Mouse (Mus musculus) olfactory bulb, adult 2 months (tissue): ENCODE results near the gene Zfp189. TPM values are rescaled to one million over a fixed set of nuclear protein-coding genes. Genes with fewer than 3 reads are reported as not detected.
"Not testable (repeated sequence)": the region's sequence is repeated elsewhere in the genome, so short reads cannot be mapped to it uniquely, and the experiment has no call there.

ENCODE experiments used
- H3K27ac ChIP-seq: fragments of 200-500 bp; 2 replicates; pipeline ENCODE4 v1.5.1; 2012; ENCODE audit warnings: low read depth, low read length; ENCODE audit not compliant: insufficient read depth
- H3K4me1 ChIP-seq: fragments of 200-500 bp; 2 replicates; pipeline ENCODE4 v1.6.1; 2012; ENCODE audit warnings: low read length; ENCODE audit not compliant: control insufficient read depth, insufficient read depth
- H3K4me3 ChIP-seq: fragments of 200-500 bp; 2 replicates; pipeline ENCODE4 v1.5.1; 2012; ENCODE audit warnings: mild to moderate bottlenecking, low read depth, low read length, moderate library complexity; ENCODE audit not compliant: insufficient read depth
- CTCF ChIP-seq: fragments of 200-500 bp; IDR thresholded peaks from 2 replicates; pipeline ENCODE4 v1.5.1; 2012; ENCODE audit warnings: low read depth, mild to moderate bottlenecking, low read length, moderate library complexity; ENCODE audit not compliant: insufficient read depth
- POLR2A ChIP-seq: fragments of 200-500 bp; IDR thresholded peaks from 2 replicates; pipeline ENCODE4 v1.6.1; 2012; ENCODE audit warnings: mild to moderate bottlenecking, low read depth, low read length, moderate library complexity; ENCODE audit not compliant: insufficient read depth
- WGBS: fragments of 180-500 bp; shearing (Covaris S2); methylation state at CpG from one replicate; pipeline ENCODE4 v1.1.7; 2018; 5-methylcytosine and 5-hydroxymethylcytosine counted together
- polyA plus RNA-seq: library from polyadenylated mRNA; stranded (reverse); fragments of >200 nt; gene quantifications from 2 replicates; pipeline ENCODE4 v1.2.4, GENCODE M21; 2012; ENCODE audit warnings: low replicate concordance; ENCODE audit not compliant: missing spikeins, insufficient read depth, insufficient read length

Gene Zfp189
- polyA plus RNA-seq, 1 experiment = not detected

DNA sequence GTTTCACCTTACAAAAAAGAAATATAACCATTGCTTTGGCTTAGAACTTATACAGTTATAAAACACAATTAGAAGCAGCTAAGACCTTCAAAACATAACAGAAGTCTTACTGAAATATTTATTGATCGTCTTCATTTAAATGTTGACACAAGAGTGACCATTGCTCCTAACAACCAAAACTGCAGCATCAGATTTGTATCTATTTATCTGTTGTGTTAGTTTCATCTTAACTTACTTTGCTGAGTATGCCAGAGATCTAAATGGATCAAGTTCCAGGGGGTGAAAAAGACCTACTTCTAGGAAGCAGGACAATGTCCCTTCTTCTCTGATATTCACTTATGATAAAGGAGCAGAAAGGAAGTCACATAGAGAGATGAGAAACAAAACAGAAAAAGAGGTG lies 17.4 kb upstream of the Zfp189 start:
- no peak overlapping the region for H3K4me3 ChIP-seq
- WGBS = 94% methylated on average over 1 of the region's 1 CpGs
- TF ChIP-seq CTCF (no peak), POLR2A (no peak)
- no peak overlapping the region for H3K27ac ChIP-seq
- H3K4me1 ChIP-seq = no peaks in the 10 kb centered on the region

DNA sequence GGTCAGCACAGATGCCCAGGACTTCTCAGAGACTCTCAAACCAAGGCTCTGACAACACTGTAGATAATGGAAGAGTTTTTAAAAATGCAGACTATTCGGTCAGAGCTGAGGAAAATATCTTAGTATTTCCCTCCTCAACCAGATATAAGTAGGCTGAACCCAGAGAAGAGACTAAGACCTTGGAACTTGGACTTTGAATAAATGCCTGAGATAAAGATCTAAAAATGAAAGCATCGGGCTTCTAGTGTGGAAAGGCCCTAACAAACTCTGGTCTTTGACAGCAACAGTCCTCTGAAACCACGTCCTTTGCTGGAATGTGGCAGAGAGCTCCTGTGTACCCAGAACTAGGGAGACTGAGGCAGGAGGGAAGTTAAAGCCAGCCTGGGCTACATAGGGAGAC lies 14.6 kb upstream of the Zfp189 start, which contains the start of gene Baat:
TSS of gene Baat (minus strand) at position 172 of the 400 bp plus-strand sequence.
- 89% methylated on average over 3 of the region's 3 CpGs for WGBS
- no peaks in the 10 kb centered on the region for H3K4me1 ChIP-seq
- TF ChIP-seq POLR2A (no peak), CTCF (no peak)
- no peak within 1 kb of the TSS for H3K27ac ChIP-seq
- H3K4me3 ChIP-seq = no peak within 1 kb of the TSS

DNA sequence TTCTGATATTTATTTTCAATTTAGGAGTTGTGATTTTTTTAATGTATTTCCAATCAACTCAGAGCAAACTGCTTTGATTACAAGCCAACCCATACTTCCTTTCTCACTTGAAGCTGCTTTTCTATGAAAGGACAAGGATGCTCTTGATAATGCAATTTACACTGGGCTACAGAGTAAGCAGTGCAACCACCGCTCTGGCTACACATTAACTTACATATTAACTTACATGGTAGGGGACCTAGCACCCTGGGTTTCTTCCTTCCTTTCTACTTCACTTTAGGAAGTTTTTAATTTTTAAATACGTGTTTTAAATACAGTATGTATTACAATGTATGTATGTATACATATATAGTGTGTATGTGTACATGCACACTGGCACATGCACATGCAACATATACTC lies 11.8 kb upstream of the Zfp189 start:
- WGBS = 99% methylated on average over 2 of the region's 2 CpGs
- no peak overlapping the region for H3K4me3 ChIP-seq
- no peaks in the 10 kb centered on the region for H3K4me1 ChIP-seq
- no peak for TF ChIP-seq CTCF
- no peak for TF ChIP-seq POLR2A
- no peak overlapping the region for H3K27ac ChIP-seq

DNA sequence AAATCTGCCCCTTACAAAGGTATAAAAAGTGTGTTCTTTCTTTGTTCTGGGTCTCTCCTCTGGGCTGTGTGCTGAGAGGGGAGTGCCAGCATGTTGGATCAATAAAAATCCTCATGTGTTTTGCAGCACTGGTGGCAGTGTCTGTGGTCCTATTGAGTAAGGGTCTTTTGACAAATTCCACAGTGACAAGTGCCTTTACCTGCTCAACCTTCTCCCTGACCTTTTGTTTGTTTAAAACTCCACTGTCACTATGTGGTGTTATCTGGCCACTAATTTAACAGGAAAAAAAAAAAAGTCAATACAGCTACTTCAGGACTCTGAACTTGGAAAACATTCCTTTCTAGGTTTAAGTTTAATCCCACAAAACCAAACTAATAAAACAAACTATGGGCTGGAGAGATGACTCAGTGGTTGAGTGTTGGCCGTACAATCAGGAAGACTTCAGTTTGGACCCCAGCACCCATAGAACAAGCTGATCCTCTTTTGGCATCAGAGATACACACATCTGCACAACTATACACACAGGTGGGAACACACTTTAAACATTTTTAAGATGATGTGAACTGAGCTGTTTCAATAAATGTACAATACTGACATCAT lies 10.6 kb upstream of the Zfp189 start:
- WGBS = 97% methylated on average over 1 of the region's 1 CpGs
- H3K4me1 ChIP-seq, H3K27ac ChIP-seq, H3K4me3 ChIP-seq: not testable (repeated sequence)

DNA sequence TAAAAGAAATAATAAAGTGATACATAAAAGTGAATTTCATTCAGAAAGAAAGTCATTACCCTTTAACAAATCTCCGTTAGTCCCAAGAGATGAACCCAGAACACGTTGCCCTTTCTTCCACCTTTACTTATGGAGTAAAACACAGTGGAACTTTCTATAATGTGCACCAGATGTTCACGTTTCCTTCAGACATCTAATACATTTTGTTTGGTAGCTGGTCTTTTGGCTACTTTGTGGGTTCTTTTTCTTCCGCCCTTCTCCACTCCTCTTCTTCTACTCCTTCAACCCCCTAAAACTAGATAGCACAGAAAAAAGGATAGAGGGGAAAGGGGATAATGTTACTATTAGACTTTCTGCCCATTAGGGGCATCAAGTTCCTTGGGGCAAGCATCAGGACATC lies 8.3 kb upstream of the Zfp189 start:
- Histone ChIP-seq H3K4me1 (no peaks in the 10 kb centered on the region), H3K4me3 (no peak overlapping the region), H3K27ac (no peak overlapping the region)
- WGBS = 92% methylated on average over 4 of the region's 4 CpGs
- no peak for TF ChIP-seq CTCF

GRCm38 (mm10) chr4:49514441-49514840 lies 6.5 kb upstream of the Zfp189 start:
- Histone ChIP-seq H3K4me3 (no peak overlapping the region), H3K27ac (no peak overlapping the region)
- 98% methylated on average over 6 of the region's 6 CpGs for WGBS

GRCm38 (mm10) chr4:49519476-49519875 lies 1.5 kb upstream of the Zfp189 start:
- 81% methylated on average over 5 of the region's 5 CpGs for WGBS
- TF ChIP-seq POLR2A = no peak
- TF ChIP-seq CTCF = no peak
- no peak overlapping the region for H3K27ac ChIP-seq
- H3K4me3 ChIP-seq = no peak overlapping the region
- peaks cover 9% of the 10 kb centered on the region for H3K4me1 ChIP-seq

More at GRCm38 (mm10) chr4:49514441-49514840, 6.5 kb upstream of the Zfp189 start:
- no peak for TF ChIP-seq CTCF
- no peak for TF ChIP-seq POLR2A
- peaks cover 4% of the 10 kb centered on the region; the same call in 1 of the 2 replicates for H3K4me1 ChIP-seq

GRCm38 (mm10) chr4:49521346-49521745 lies 370 bp downstream of the Zfp189 start:
- H3K4me1 ChIP-seq = peaks cover 9% of the 10 kb centered on the region
- no peak for TF ChIP-seq POLR2A
- TF ChIP-seq CTCF = no peak
- H3K4me3 ChIP-seq = peak overlapping the region; percentile 59
- 0% methylated on average over 17 of the region's 17 CpGs for WGBS
- no peak overlapping the region for H3K27ac ChIP-seq

GRCm38 (mm10) chr4:49522576-49522975 lies 1.6 kb downstream of the Zfp189 start:
- Histone ChIP-seq H3K4me3 (no peak overlapping the region; the same call in 1 of the 2 replicates), H3K27ac (no peak overlapping the region), H3K4me1 (peaks cover 9% of the 10 kb centered on the region)
- WGBS = 30% methylated on average over 9 of the region's 9 CpGs
- TF ChIP-seq POLR2A (no peak), CTCF (no peak)

GRCm38 (mm10) chr4:49535036-49535435 lies 14.1 kb downstream of the Zfp189 start:
- Histone ChIP-seq H3K4me3 (no peak overlapping the region), H3K27ac (no peak overlapping the region), H3K4me1 (no peaks in the 10 kb centered on the region)
- WGBS = 94% methylated on average over 3 of the region's 3 CpGs
- TF ChIP-seq CTCF = no peak
- TF ChIP-seq POLR2A = no peak
